Mouse (Mus musculus) ovary, postnatal 10 days (tissue): ENCODE results near the gene Fbxl13.

Source experiments
- DNase-seq: peaks from one replicate; pipeline ENCODE4 v3.0.0; 2022; ENCODE audit warnings: low spot score

Gene Fbxl13

GRCm38 (mm10) chr5:21645439-21646132 is at the start of gene Fbxl13, which contains the start of gene Armc10:
TSS of gene Fbxl13 (minus strand) at chr5:21645634.
TSS of gene Armc10 (plus strand) at chr5:21645813.
- peak; percentile 68 for DNase-seq

- no peak for DNase-seq
Observed at GRCm38 (mm10) chr5:21694854-21695490, 49.5 kb upstream of the Fbxl13 start.

- DNase-seq = no peak
Observed at GRCm38 (mm10) chr5:21693372-21693870, 48.0 kb upstream of the Fbxl13 start.

- DNase-seq = no peak
Observed at GRCm38 (mm10) chr5:21692230-21692629, 46.8 kb upstream of the Fbxl13 start.

- DNase-seq = no peak
Observed at GRCm38 (mm10) chr5:21687042-21687441, 41.6 kb upstream of the Fbxl13 start.

GRCm38 (mm10) chr5:21685001-21685400 is 39.6 kb upstream of the Fbxl13 start:
- DNase-seq = no peak

GRCm38 (mm10) chr5:21683811-21684210 is 38.4 kb upstream of the Fbxl13 start:
- no peak for DNase-seq

- DNase-seq = no peak
Observed at GRCm38 (mm10) chr5:21680940-21681339, 35.5 kb upstream of the Fbxl13 start.

- DNase-seq = no peak
Observed at GRCm38 (mm10) chr5:21680029-21680428, 34.6 kb upstream of the Fbxl13 start.

GRCm38 (mm10) chr5:21678363-21678762 is 32.9 kb upstream of the Fbxl13 start:
- DNase-seq = no peak

- no peak for DNase-seq
Observed at GRCm38 (mm10) chr5:21677939-21678338, 32.5 kb upstream of the Fbxl13 start.

GRCm38 (mm10) chr5:21675494-21675893 is 30.1 kb upstream of the Fbxl13 start:
- no peak for DNase-seq

- DNase-seq = no peak
Observed at GRCm38 (mm10) chr5:21675019-21675418, 29.6 kb upstream of the Fbxl13 start.

GRCm38 (mm10) chr5:21673742-21674141 is 28.3 kb upstream of the Fbxl13 start:
- no peak for DNase-seq

GRCm38 (mm10) chr5:21672812-21673635 is 27.6 kb upstream of the Fbxl13 start:
- no peak for DNase-seq

GRCm38 (mm10) chr5:21669307-21669706 is 23.9 kb upstream of the Fbxl13 start:
- DNase-seq = no peak

- DNase-seq = no peak
Observed at GRCm38 (mm10) chr5:21667191-21668137, 22.0 kb upstream of the Fbxl13 start.

GRCm38 (mm10) chr5:21663081-21663480 is 17.6 kb upstream of the Fbxl13 start:
- DNase-seq = no peak

- no peak for DNase-seq
Observed at GRCm38 (mm10) chr5:21660850-21661249, 15.4 kb upstream of the Fbxl13 start.

GRCm38 (mm10) chr5:21658623-21659395 is 13.4 kb upstream of the Fbxl13 start:
- peak; percentile 66 for DNase-seq

GRCm38 (mm10) chr5:21658038-21658437 is 12.6 kb upstream of the Fbxl13 start:
- DNase-seq = no peak
